Mouse (Mus musculus): ENCODE measurements around the gene Cox20. TPM values are rescaled to one million over a fixed set of nuclear protein-coding genes. Genes with fewer than 3 reads are reported as not detected.
"Not testable (repeated sequence)": the region's sequence is repeated elsewhere in the genome, so short reads cannot be mapped to it uniquely, and the experiment has no call there.

Cox20 gene
- 206 and 305 TPM in 2 replicates for total RNA-seq (2017)

GRCm38 (mm10) chr1:178318389-178319184 is at the start of gene Cox20:
Cox20 (plus strand) TSS chr1:178319130.
- peak; percentile 53 for ATAC-seq (replicated peaks; ENCODE audit: low read depth, poor library complexity, severe bottlenecking)

- ATAC-seq (replicated peaks; ENCODE audit: low read depth, poor library complexity, severe bottlenecking) = no peak
These were observed 48.3 kb upstream of the Cox20 start for GRCm38 (mm10) chr1:178270635-178271034.

DNA sequence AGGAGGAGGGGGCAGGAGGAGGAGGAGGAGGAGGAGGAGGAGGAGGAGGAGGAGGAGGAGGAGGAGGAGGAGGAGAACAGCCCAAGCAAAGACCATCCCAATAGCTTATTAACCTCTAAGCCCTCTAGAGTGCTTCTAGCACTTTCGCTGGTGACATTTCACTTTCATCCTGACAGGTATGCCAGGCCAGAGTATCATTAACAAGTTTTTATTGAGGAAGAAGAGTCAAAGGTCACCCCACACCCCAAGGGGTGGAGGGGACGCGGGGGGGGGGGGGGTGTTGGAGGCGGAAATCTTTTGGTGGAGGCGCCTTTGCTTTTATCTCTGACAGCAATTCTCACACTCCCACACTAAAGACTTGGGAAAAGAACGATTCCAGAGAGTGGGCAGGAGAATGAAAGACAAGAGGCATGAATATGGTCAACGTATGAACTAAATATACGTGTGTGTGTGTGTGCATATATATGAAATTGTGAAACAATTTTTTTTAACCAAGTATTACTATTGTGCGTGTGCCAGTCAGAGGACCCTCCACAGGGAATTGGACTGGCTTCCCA is 43.7 kb upstream of the Cox20 start:
- ATAC-seq (replicated peaks; ENCODE audit: low read depth, poor library complexity, severe bottlenecking) = no peak

GRCm38 (mm10) chr1:178275738-178276053 is 43.2 kb upstream of the Cox20 start:
- ATAC-seq (replicated peaks; ENCODE audit: low read depth, poor library complexity, severe bottlenecking) = no peak

DNA sequence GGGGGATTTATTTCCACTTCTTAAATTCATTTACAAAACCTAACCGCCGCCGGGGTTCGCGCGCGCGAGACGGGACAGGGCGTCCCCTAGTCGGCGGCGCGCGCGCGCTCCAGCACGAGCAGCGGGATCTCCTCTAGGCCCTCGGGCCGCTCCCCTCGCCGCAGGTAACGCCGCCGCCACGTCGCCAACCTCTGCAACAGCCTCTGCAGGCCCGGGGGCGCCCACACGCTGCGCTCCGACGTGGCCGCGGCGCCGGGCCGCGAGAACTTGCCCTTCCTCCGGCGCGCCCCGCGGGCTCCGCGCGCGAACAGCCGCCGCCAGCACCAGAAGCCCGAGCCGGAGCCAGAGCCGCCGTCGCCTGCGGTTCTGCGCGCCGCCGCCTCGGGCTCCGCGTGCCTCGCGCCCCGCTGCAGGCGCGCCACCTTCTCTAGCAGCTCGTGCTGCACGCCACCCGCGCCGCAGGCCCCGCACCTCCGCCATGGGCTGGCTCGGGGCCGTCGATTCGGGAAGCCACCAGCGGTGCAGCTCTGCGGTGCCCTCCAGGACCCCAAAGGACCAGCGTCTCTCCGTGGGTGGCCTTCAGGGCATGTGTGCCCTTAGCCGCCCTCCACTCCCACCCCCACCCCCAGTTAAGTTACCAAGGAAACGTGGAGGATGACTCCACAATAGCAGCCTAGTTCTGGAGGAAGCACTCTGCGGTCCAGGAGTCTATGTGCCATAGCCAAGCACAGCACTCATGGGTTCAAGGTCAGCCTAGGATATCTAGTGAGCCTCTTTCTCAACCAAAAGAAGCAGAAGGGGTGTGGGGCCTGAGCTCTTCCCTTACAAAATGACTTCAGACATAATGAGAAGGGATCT is 42.6 kb upstream of the Cox20 start:
- peak; percentile 71 for ATAC-seq (replicated peaks; ENCODE audit: low read depth, poor library complexity, severe bottlenecking)

GRCm38 (mm10) chr1:178283314-178283713 is 35.6 kb upstream of the Cox20 start:
- not testable (repeated sequence) for ATAC-seq (replicated peaks; ENCODE audit: low read depth, poor library complexity, severe bottlenecking)

GRCm38 (mm10) chr1:178283946-178284720 is 34.8 kb upstream of the Cox20 start:
- no peak for ATAC-seq (replicated peaks; ENCODE audit: low read depth, poor library complexity, severe bottlenecking)

DNA sequence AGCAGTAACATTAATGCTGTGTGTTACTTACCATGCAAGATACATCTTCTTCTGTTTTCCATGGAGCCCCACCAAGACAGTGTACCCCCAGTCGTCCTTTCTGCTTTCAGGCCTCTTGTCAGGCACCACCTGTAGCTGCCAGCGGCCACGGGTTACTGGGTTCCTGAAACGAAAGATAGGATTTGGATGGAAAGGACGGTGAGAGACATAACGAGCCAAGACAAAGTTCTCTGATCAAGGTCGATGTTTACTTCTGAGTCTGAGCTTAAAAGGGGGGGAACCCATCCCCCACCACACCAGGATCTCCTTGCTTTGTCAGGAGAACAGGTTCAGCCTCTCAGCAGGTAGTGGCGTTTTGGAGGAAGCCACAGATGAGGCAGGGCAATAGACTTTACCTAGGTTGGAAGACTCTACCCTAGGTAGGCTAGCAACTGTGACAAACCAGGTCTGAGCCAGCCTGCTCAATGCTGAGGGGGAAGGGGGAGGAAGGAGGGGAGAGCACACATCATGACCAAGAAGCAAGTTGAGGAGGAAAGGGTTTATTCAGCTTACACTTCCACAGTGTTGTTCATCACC is 31.2 kb upstream of the Cox20 start:
- no peak for ATAC-seq (replicated peaks; ENCODE audit: low read depth, poor library complexity, severe bottlenecking)

- ATAC-seq (replicated peaks; ENCODE audit: low read depth, poor library complexity, severe bottlenecking) = no peak
These were observed 27.2 kb upstream of the Cox20 start for GRCm38 (mm10) chr1:178291716-178292115.

DNA sequence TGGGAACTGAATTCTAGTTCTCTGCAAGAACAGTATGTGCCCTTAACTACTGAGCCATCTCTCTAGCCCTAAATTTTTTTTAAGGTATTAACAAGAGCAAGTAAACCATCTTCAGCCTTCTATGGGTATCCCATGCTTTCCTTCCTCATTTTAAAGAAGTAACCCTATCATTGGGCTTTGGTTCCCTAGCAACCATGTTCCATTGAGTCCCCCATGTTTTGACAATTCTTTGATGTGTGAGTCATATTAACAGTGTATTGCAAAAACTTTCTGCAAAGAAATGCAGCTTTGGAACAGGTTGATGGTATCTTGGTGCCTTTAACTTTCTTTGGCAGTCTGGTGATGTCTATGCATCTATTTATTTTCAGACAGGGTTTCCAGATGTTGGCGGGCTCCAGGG is 24.9 kb upstream of the Cox20 start:
- no peak for ATAC-seq (replicated peaks; ENCODE audit: low read depth, poor library complexity, severe bottlenecking)

- ATAC-seq (replicated peaks; ENCODE audit: low read depth, poor library complexity, severe bottlenecking) = not testable (repeated sequence)
These were observed 17.7 kb upstream of the Cox20 start for GRCm38 (mm10) chr1:178301261-178301660.

DNA sequence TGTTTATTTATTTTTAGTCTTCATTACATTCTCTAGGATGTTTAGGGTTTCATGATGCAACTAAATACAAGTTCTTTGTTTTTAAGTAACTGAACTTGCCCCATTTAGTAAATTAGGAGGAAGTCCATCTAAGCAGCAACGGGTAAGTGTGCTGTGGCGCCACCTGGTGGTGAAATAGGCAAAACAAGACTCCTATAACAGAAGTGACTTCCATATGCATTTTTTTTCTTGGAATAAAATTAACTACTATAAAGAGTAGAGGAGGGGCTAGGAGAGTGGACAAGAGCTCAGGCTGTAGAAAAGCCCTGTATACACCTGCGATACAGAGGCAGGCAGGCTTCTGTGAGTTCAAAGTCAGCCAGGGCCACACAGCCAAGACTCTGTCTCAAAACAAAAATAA is 15.5 kb upstream of the Cox20 start:
- peak; percentile 83 for ATAC-seq (replicated peaks; ENCODE audit: low read depth, poor library complexity, severe bottlenecking)

DNA sequence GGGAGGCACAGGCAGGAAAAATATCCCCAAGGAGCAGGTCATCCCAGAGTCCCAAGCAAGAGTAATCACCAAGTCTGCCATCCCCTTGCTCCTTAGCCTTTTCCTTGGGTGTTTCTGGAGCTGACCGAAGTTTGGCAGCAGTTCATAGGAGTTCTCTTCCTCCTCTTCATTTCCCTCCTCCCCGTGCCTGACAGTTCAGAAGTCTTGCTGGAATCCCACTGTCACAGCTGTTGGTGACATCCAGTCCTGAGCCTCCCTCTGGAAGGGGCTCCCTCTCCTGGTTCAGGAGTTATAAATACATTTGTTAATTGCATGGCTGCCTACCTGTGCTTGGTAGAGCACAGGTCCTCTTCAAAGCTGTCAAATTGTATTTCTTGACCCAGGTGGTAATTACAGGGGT is 9.4 kb upstream of the Cox20 start:
- no peak for ATAC-seq (replicated peaks; ENCODE audit: low read depth, poor library complexity, severe bottlenecking)

DNA sequence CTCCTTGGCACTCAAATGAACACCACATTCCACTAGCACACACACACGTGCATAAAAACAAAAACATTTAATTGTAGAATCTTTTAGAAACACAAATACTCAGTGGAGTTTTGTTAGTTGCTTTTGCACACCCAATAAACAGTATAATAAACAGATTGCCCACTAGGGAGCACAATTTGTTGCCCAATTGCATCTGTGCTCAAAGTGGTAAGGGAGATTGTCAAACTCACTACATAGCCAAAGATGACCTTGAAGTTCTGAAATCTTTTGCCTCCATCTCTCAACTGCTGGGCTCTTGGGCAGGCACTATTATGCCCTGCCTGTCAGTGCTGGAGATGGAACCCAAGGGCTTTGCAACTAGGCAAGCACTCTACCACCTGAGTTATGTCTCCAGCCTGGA is 8.8 kb upstream of the Cox20 start:
- ATAC-seq (replicated peaks; ENCODE audit: low read depth, poor library complexity, severe bottlenecking) = no peak

DNA sequence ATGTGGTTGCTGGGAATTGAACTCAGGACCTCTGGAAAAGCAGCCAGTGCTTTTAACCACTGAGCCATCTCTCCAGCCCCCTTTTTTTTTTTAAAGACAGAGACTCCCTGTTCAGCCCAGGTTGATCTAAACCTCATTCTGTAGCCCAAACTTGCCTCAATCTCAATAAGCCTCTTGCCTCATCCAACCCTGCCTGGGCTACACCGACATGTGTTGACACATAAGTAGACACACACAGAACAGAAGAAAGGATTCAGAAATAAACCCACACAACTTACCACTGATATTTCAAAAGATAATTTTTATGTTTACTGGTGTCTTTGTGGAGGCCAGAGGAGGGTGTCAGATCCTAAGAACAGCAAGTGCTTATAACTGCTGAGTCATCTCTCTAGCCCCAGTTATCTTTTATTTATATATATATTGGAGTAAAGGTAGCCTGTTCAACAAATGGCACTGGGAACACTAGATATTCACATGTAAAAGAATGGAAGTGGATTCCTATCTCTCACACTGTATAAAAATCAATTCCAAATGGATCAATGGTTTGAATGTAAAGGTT is 5.8 kb upstream of the Cox20 start:
- no peak; the same call in 1 of the 2 replicates for ATAC-seq (replicated peaks; ENCODE audit: low read depth, poor library complexity, severe bottlenecking)

DNA sequence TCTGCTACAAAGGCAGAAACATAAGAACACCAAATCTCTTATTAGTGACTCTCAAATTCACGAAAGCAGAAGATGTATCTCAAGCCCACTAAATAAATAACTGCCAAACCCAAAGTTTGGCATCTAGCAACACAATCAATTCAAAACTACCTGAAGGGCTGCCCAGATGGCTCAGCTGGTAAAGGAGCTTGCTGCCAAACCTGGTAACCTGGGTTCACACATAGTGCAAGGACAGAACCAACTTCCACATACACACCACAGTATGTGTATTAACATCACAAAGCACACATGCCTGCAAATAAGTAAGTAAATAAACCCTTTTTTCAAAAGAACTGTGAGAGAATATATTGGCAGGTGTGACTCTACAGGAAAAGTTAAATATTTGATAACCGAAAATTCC is 4.7 kb upstream of the Cox20 start:
- ATAC-seq (replicated peaks; ENCODE audit: low read depth, poor library complexity, severe bottlenecking) = no peak

DNA sequence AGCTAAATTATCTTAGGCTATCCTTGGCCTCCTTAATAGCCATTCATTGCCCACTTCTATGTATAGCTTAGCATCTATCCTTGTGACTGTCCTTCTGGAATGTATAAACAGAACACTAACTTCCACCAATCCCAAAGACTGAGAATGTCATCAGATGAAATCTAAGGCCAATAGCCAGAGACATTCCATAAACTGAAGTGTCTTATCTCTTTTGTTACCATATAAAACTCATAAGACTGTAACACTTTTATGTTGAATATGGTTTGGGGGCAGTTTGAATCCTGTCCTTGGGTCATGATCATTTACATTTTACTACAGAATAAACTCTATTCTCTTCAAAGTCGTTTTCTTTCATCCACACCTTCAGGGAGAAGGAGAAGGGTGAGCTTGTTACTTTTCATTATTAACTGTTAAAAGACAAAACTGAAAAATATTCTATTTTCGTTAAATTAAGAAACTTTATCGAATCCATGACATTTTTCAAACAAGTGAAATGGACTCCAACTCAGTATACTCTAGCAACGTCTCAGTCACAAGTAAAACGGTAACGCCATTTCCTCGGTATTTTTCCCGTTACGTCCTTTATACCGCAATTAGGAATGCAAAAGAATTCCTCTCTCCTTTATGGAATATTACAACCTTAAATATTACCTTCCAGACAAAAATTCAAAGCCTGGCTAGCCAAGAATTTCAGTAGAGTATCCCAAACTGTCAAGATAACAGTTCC is 1.5 kb upstream of the Cox20 start:
- no peak for ATAC-seq (replicated peaks; ENCODE audit: low read depth, poor library complexity, severe bottlenecking)

DNA sequence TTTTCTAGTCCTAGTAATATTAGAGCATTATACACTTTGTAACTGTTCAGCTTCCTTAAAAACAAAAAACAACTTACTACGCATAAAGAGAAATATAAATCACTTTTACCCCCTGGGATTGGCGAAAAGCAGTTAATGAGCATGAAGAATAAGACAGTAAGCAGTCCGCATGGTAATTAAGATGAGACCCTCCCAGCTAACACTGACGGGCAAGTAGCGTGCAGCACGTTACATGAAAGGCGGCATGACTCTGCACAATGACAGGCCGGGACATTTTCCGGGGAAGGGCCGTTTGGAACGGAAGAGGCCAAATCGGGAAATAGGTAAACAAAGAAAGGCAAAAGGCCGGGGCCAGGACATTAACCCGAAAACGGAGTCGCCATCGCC is 935 bp upstream of the Cox20 start:
- ATAC-seq (replicated peaks; ENCODE audit: low read depth, poor library complexity, severe bottlenecking) = peak; percentile 57
